Mouse (Mus musculus): ENCODE results near the gene Sf3a3. TPM values are rescaled to one million over a fixed set of nuclear protein-coding genes. Genes with fewer than 3 reads are reported as not detected.

The Sf3a3 gene
- polyA plus RNA-seq (2015; fragmentation: Nextera tagmentation; extraction: Ambion mirVana): 49.4 and 54.4 TPM in 2 replicates

GRCm38 (mm10) chr4:124714545-124715481 lies at the start of gene Sf3a3:
Sf3a3 (plus strand) TSS chr4:124714776.
- peak within 1 kb of the TSS; percentile 68 for H3K27ac ChIP-seq (ENCODE audit: low read length)
- H3K4me3 ChIP-seq (ENCODE audit: low read depth, low read length): peak within 1 kb of the TSS; percentile 84
- H3K36me3 ChIP-seq (ENCODE audit: control insufficient read depth, insufficient read depth): peaks cover 19% of the 10 kb centered on the region
- peaks cover 33% of the 10 kb centered on the region for H3K4me1 ChIP-seq (ENCODE audit: control insufficient read depth, low read depth, low read length)
- ATAC-seq (ENCODE audit: low read depth): peak; percentile 85
- H3K27me3 ChIP-seq (ENCODE audit: control insufficient read depth, insufficient read depth, low read depth, low read length): no peaks in the 10 kb centered on the region
- H3K9me3 ChIP-seq (replicated peaks; ENCODE audit: control insufficient read depth, low read length): no peaks in the 10 kb centered on the region
- under 1% methylated on average over 57 of the region's 57 CpGs for WGBS (ENCODE audit: insufficient replicate concordance)
- peak within 1 kb of the TSS; percentile 86 for H3K9ac ChIP-seq (ENCODE audit: low read depth, low read length)
- H3K4me2 ChIP-seq (ENCODE audit: low read depth, low read length): peak within 1 kb of the TSS; percentile 70

- Histone ChIP-seq H3K27me3 (ENCODE audit: control insufficient read depth, insufficient read depth, low read depth, low read length) (peaks cover 35% of the 10 kb centered on the region), H3K4me2 (ENCODE audit: low read depth, low read length) (no peak overlapping the region), H3K9ac (ENCODE audit: low read depth, low read length) (no peak overlapping the region), H3K36me3 (ENCODE audit: control insufficient read depth, insufficient read depth) (no peaks in the 10 kb centered on the region), H3K4me3 (ENCODE audit: low read depth, low read length) (no peak overlapping the region), H3K4me1 (ENCODE audit: control insufficient read depth, low read depth, low read length) (no peaks in the 10 kb centered on the region), H3K9me3 (replicated peaks; ENCODE audit: control insufficient read depth, low read length) (no peaks in the 10 kb centered on the region), H3K27ac (ENCODE audit: low read length) (no peak overlapping the region)
- ATAC-seq (ENCODE audit: low read depth): no peak
- whole genome bisulfite sequencing (ENCODE audit: insufficient replicate concordance): 36% methylated on average over 14 of the region's 14 CpGs
Observed at GRCm38 (mm10) chr4:124667476-124668033, 47.0 kb upstream of the Sf3a3 start.

GRCm38 (mm10) chr4:124668078-124668477 lies 46.5 kb upstream of the Sf3a3 start:
- Histone ChIP-seq H3K9me3 (replicated peaks; ENCODE audit: control insufficient read depth, low read length) (no peaks in the 10 kb centered on the region), H3K4me1 (ENCODE audit: control insufficient read depth, low read depth, low read length) (no peaks in the 10 kb centered on the region), H3K27me3 (ENCODE audit: control insufficient read depth, insufficient read depth, low read depth, low read length) (peaks cover 36% of the 10 kb centered on the region), H3K4me3 (ENCODE audit: low read depth, low read length) (no peak overlapping the region), H3K27ac (ENCODE audit: low read length) (no peak overlapping the region), H3K36me3 (ENCODE audit: control insufficient read depth, insufficient read depth) (no peaks in the 10 kb centered on the region), H3K9ac (ENCODE audit: low read depth, low read length) (no peak overlapping the region), H3K4me2 (ENCODE audit: low read depth, low read length) (no peak overlapping the region)
- no peak for ATAC-seq (ENCODE audit: low read depth)
- WGBS (ENCODE audit: insufficient replicate concordance): 13% methylated on average over 8 of the region's 8 CpGs

GRCm38 (mm10) chr4:124670232-124670631 lies 44.3 kb upstream of the Sf3a3 start:
- Histone ChIP-seq H3K9me3 (replicated peaks; ENCODE audit: control insufficient read depth, low read length) (no peaks in the 10 kb centered on the region), H3K4me3 (ENCODE audit: low read depth, low read length) (no peak overlapping the region), H3K9ac (ENCODE audit: low read depth, low read length) (no peak overlapping the region), H3K27ac (ENCODE audit: low read length) (no peak overlapping the region), H3K27me3 (ENCODE audit: control insufficient read depth, insufficient read depth, low read depth, low read length) (peaks cover 25% of the 10 kb centered on the region), H3K36me3 (ENCODE audit: control insufficient read depth, insufficient read depth) (no peaks in the 10 kb centered on the region), H3K4me1 (ENCODE audit: control insufficient read depth, low read depth, low read length) (no peaks in the 10 kb centered on the region), H3K4me2 (ENCODE audit: low read depth, low read length) (no peak overlapping the region)
- ATAC-seq (ENCODE audit: low read depth): no peak
- 46% methylated on average over 8 of the region's 8 CpGs for WGBS (ENCODE audit: insufficient replicate concordance)

- Histone ChIP-seq H3K4me1 (ENCODE audit: control insufficient read depth, low read depth, low read length) (no peaks in the 10 kb centered on the region), H3K4me3 (ENCODE audit: low read depth, low read length) (no peak overlapping the region), H3K9me3 (replicated peaks; ENCODE audit: control insufficient read depth, low read length) (no peaks in the 10 kb centered on the region), H3K4me2 (ENCODE audit: low read depth, low read length) (no peak overlapping the region), H3K27ac (ENCODE audit: low read length) (no peak overlapping the region), H3K27me3 (ENCODE audit: control insufficient read depth, insufficient read depth, low read depth, low read length) (peaks cover 25% of the 10 kb centered on the region), H3K9ac (ENCODE audit: low read depth, low read length) (no peak overlapping the region), H3K36me3 (ENCODE audit: control insufficient read depth, insufficient read depth) (no peaks in the 10 kb centered on the region)
- WGBS (ENCODE audit: insufficient replicate concordance): 15% methylated on average over 7 of the region's 7 CpGs
- ATAC-seq (ENCODE audit: low read depth): no peak
Observed at GRCm38 (mm10) chr4:124671583-124671982, 43.0 kb upstream of the Sf3a3 start.

- no peak for ATAC-seq (ENCODE audit: low read depth)
- no peak overlapping the region for H3K4me2 ChIP-seq (ENCODE audit: low read depth, low read length)
- H3K4me1 ChIP-seq (ENCODE audit: control insufficient read depth, low read depth, low read length): no peaks in the 10 kb centered on the region
- H3K9ac ChIP-seq (ENCODE audit: low read depth, low read length): no peak overlapping the region
- no peak overlapping the region for H3K4me3 ChIP-seq (ENCODE audit: low read depth, low read length)
- whole genome bisulfite sequencing (ENCODE audit: insufficient replicate concordance): 6% methylated on average over 30 of the region's 31 CpGs
- no peaks in the 10 kb centered on the region for H3K9me3 ChIP-seq (replicated peaks; ENCODE audit: control insufficient read depth, low read length)
- no peak overlapping the region for H3K27ac ChIP-seq (ENCODE audit: low read length)
- H3K27me3 ChIP-seq (ENCODE audit: control insufficient read depth, insufficient read depth, low read depth, low read length): peaks cover 25% of the 10 kb centered on the region
- H3K36me3 ChIP-seq (ENCODE audit: control insufficient read depth, insufficient read depth): no peaks in the 10 kb centered on the region
Observed at GRCm38 (mm10) chr4:124672347-124673320, 41.9 kb upstream of the Sf3a3 start.

GRCm38 (mm10) chr4:124674334-124675032 lies 40.1 kb upstream of the Sf3a3 start:
- no peak for ATAC-seq (ENCODE audit: low read depth)
- H3K9me3 ChIP-seq (replicated peaks; ENCODE audit: control insufficient read depth, low read length): no peaks in the 10 kb centered on the region
- no peak overlapping the region for H3K9ac ChIP-seq (ENCODE audit: low read depth, low read length)
- no peaks in the 10 kb centered on the region for H3K4me1 ChIP-seq (ENCODE audit: control insufficient read depth, low read depth, low read length)
- no peak overlapping the region for H3K4me2 ChIP-seq (ENCODE audit: low read depth, low read length)
- H3K27ac ChIP-seq (ENCODE audit: low read length): no peak overlapping the region
- H3K4me3 ChIP-seq (ENCODE audit: low read depth, low read length): no peak overlapping the region
- H3K27me3 ChIP-seq (ENCODE audit: control insufficient read depth, insufficient read depth, low read depth, low read length): peaks cover 25% of the 10 kb centered on the region
- peaks cover 8% of the 10 kb centered on the region; the same call in 1 of the 2 replicates for H3K36me3 ChIP-seq (ENCODE audit: control insufficient read depth, insufficient read depth)
- WGBS (ENCODE audit: insufficient replicate concordance): 70% methylated on average over 17 of the region's 17 CpGs

GRCm38 (mm10) chr4:124675037-124675436 lies 39.5 kb upstream of the Sf3a3 start:
- 4% methylated on average over 4 of the region's 4 CpGs for WGBS (ENCODE audit: insufficient replicate concordance)
- H3K4me3 ChIP-seq (ENCODE audit: low read depth, low read length): no peak overlapping the region
- no peak overlapping the region for H3K27ac ChIP-seq (ENCODE audit: low read length)
- peaks cover 25% of the 10 kb centered on the region for H3K27me3 ChIP-seq (ENCODE audit: control insufficient read depth, insufficient read depth, low read depth, low read length)
- H3K9me3 ChIP-seq (replicated peaks; ENCODE audit: control insufficient read depth, low read length): no peaks in the 10 kb centered on the region
- peaks cover 8% of the 10 kb centered on the region; the same call in 1 of the 2 replicates for H3K36me3 ChIP-seq (ENCODE audit: control insufficient read depth, insufficient read depth)
- H3K9ac ChIP-seq (ENCODE audit: low read depth, low read length): no peak overlapping the region
- no peak overlapping the region for H3K4me2 ChIP-seq (ENCODE audit: low read depth, low read length)
- H3K4me1 ChIP-seq (ENCODE audit: control insufficient read depth, low read depth, low read length): no peaks in the 10 kb centered on the region
- no peak for ATAC-seq (ENCODE audit: low read depth)
